Mouse (Mus musculus) stomach, postnatal 0 days (tissue): ENCODE data around the gene Stard13.

Experiments
- CTCF ChIP-seq: IDR thresholded peaks from 2 replicates; pipeline ENCODE4 v1.5.1; 2016; ENCODE audit warnings: antibody characterized with exemption, low read depth, mild to moderate bottlenecking, moderate library complexity
- EP300 ChIP-seq: optimal IDR thresholded peaks from 2 replicates; pipeline ENCODE3; 2016; ENCODE audit warnings: antibody characterized with exemption

- TF ChIP-seq CTCF (no peak), EP300 (no peak)
Measured at GRCm38 (mm10) chr5:151222791-151223190, 10.8 kb downstream of the Stard13 start.
